Comparison of ENCODE assay signal across 10 mouse cellular contexts in the genomic region with DNA sequence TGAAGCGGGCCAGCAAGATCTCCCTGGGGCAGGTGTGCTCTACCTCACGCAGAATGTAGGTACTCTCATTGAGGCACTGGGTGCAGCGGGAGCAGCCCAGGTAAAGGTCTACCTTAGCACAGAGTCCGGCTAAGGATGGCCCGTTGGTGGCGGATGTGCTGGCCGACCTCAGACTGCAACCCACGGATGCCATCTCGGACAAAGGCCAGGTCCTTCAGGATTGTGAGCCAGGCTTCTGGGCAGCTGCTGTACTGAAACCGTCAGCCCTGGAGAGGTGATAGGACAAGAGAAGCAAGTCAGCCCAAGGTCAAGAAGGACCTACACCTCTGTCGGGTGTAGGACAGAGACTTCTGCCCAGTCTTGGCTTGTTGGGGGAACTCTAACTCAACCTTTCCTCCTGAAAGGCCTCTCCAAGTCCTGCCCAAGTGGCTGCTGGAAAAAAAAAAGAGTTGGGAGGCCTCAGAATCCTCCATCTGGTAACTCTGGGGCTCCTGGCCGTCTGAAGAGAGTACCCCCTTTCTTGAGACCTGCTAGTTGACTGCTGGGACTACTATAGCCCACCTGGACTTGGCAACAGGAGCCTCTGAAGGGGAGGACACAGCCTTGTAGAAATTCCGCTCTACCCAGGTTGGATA. TPM values are rescaled to one million over a fixed set of nuclear protein-coding genes. Genes with fewer than 3 reads are reported as not detected.
DNase-seq lines count a peak whose midpoint lies in the region; ATAC-seq and TF ChIP-seq lines count a peak whose summit lies in the region.
"Had no signal": no experiment of that assay in that cellular context is flagged by ENCODE, and none has a peak within 500 bp of the region (broad histone marks: within the 10 kb centered on the region; RNA-seq: fewer than 3 reads in every experiment).

No protein-coding gene starts in this region.

- H3K27me3 ChIP-seq in hindbrain, embryonic 12.5 days, result no peaks in the 10 kb centered on the region
- H3K27me3 ChIP-seq in hindbrain, embryonic 13.5 days, result 0 out of 2 replicates have a peak, but pooled peaks cover 7% of the 10 kb centered on the region
- no peaks in the 10 kb centered on the region for H3K27me3 ChIP-seq in limb, embryonic 12.5 days
- no peaks in the 10 kb centered on the region for H3K27me3 ChIP-seq in stomach, postnatal 0 days (ENCODE audit: control insufficient read depth, insufficient read depth, low read length)

- H3K27ac ChIP-seq in hindbrain, embryonic 12.5 days, result no peak overlapping the region
- no peak overlapping the region for H3K27ac ChIP-seq in hindbrain, embryonic 13.5 days
- H3K27ac ChIP-seq in limb, embryonic 12.5 days, result no peak overlapping the region
- H3K27ac ChIP-seq in stomach, postnatal 0 days (replicated peaks), result no peak overlapping the region; the same call in 1 of the 2 replicates

- H3K9me3 ChIP-seq in hindbrain, embryonic 12.5 days (replicated peaks), result no peaks in the 10 kb centered on the region
- no peaks in the 10 kb centered on the region for H3K9me3 ChIP-seq in hindbrain, embryonic 13.5 days
- no peaks in the 10 kb centered on the region for H3K9me3 ChIP-seq in limb, embryonic 12.5 days
- no peaks in the 10 kb centered on the region for H3K9me3 ChIP-seq in stomach, postnatal 0 days (ENCODE audit: control insufficient read depth, low read length)

- 91% methylated on average over 13 of the region's 13 CpGs for WGBS in hindbrain, embryonic 12.5 days
- 93% methylated on average over 13 of the region's 13 CpGs for WGBS in hindbrain, embryonic 13.5 days
- WGBS in limb, embryonic 12.5 days, result 91% methylated on average over 13 of the region's 13 CpGs
- WGBS in stomach, postnatal 0 days, result 86% methylated on average over 13 of the region's 13 CpGs

- TF ChIP-seq CTCF in stomach, postnatal 0 days (IDR thresholded peaks at IDR 0.05; ENCODE audit: low read depth), result no peak

- DNase-seq in urinary bladder, adult 2 months (ENCODE audit: low spot score), result peak; percentile 19
- DNase-seq in urinary bladder, adult 18-20 months (ENCODE audit: low spot score in 2 of 2), result no peak
- DNase-seq in stomach, postnatal 0 days (ENCODE audit: low spot score), result no peak
- DNase-seq in layer of hippocampus, adult 9-11 months, result no peak
- DNase-seq in layer of hippocampus, postnatal 14 days (ENCODE audit: low spot score in 2 of 2), result no peak
- DNase-seq: thymus, adult 18-20 months had no signal

- no peak for TF ChIP-seq EP300 in stomach, postnatal 0 days (optimal IDR thresholded peaks at IDR 0.05)

- no peak overlapping the region for H3K9ac ChIP-seq in hindbrain, embryonic 12.5 days
- no peak overlapping the region for H3K9ac ChIP-seq in hindbrain, embryonic 13.5 days
- peak overlapping the region; percentile 50; the same call in 1 of the 2 replicates for H3K9ac ChIP-seq in limb, embryonic 12.5 days (replicated peaks)
- H3K9ac ChIP-seq in stomach, postnatal 0 days (ENCODE audit: low read length), result peak overlapping the region; percentile 72

- H3K4me3 ChIP-seq in hindbrain, embryonic 12.5 days, result no peak overlapping the region
- H3K4me3 ChIP-seq in hindbrain, embryonic 13.5 days, result no peak overlapping the region
- H3K4me3 ChIP-seq in limb, embryonic 12.5 days (replicated peaks), result peak overlapping the region; percentile 48
- H3K4me3 ChIP-seq in stomach, postnatal 0 days (ENCODE audit: low read depth, low read length), result peak overlapping the region; percentile 63

- ATAC-seq in hindbrain, embryonic 12.5 days (ENCODE audit: low FRiP score), result no peak
- ATAC-seq in hindbrain, embryonic 13.5 days (ENCODE audit: low FRiP score), result no peak
- no peak for ATAC-seq in limb, embryonic 12.5 days (ENCODE audit: insufficient number of reproducible peaks, insufficient read depth, low FRiP score, low TSS enrichment, low read depth)
- ATAC-seq in stomach, postnatal 0 days (ENCODE audit: low FRiP score, low TSS enrichment), result no peak

- H3K4me1 ChIP-seq in hindbrain, embryonic 12.5 days, result 0 out of 2 replicates have a peak, but pooled peaks cover 4% of the 10 kb centered on the region
- H3K4me1 ChIP-seq in hindbrain, embryonic 13.5 days (replicated peaks), result 0 out of 2 replicates have a peak, but pooled peaks cover 5% of the 10 kb centered on the region
- H3K4me1 ChIP-seq in limb, embryonic 12.5 days (replicated peaks), result peaks cover 14% of the 10 kb centered on the region
- no peaks in the 10 kb centered on the region; the same call in 1 of the 2 replicates for H3K4me1 ChIP-seq in stomach, postnatal 0 days (replicated peaks; ENCODE audit: control insufficient read depth, insufficient read depth)

- peak overlapping the region; percentile 47; the same call in 1 of the 2 replicates for H3K4me2 ChIP-seq in hindbrain, embryonic 12.5 days (replicated peaks)
- H3K4me2 ChIP-seq in hindbrain, embryonic 13.5 days, result no peak overlapping the region
- peak overlapping the region; percentile 73 for H3K4me2 ChIP-seq in limb, embryonic 12.5 days
- H3K4me2 ChIP-seq in stomach, postnatal 0 days (replicated peaks; ENCODE audit: low read depth), result peak overlapping the region; percentile 66

- H3K36me3 ChIP-seq in hindbrain, embryonic 12.5 days, result no peaks in the 10 kb centered on the region
- H3K36me3 ChIP-seq in hindbrain, embryonic 13.5 days, result no peaks in the 10 kb centered on the region
- 0 out of 2 replicates have a peak, but pooled peaks cover 2% of the 10 kb centered on the region for H3K36me3 ChIP-seq in limb, embryonic 12.5 days
- peaks cover 5% of the 10 kb centered on the region for H3K36me3 ChIP-seq in stomach, postnatal 0 days (ENCODE audit: control insufficient read depth, insufficient read depth, low read length)

RNA-seq across cellular contexts. Expression of a gene that starts 0.9 kb away (rescaled TPM):
- 0.81 and 0.87 TPM in 2 replicates for polyA plus RNA-seq in hindbrain, embryonic 12.5 days (2016; fragmentation: Nextera tagmentation; extraction: Ambion mirVana)
- polyA plus RNA-seq in hindbrain, embryonic 13.5 days (2015; fragmentation: Nextera tagmentation; extraction: Ambion mirVana), result 0.38 and 0.48 TPM in 2 replicates
- polyA plus RNA-seq in urinary bladder, adult 2 months (2012; rRNA removed), result 10.9 and 11.4 TPM in 2 replicates
- polyA plus RNA-seq in limb, embryonic 12.5 days (2016; fragmentation: Nextera tagmentation; extraction: Ambion mirVana), result 1.3 and 1.4 TPM in 2 replicates
- polyA plus RNA-seq in stomach, postnatal 0 days (2015; fragmentation: Nextera tagmentation; extraction: Ambion mirVana), result 1.6 and 1.7 TPM in 2 replicates
- 1 to 10 TPM; 2.1 TPM for total RNA-seq in layer of hippocampus, postnatal 14 days (2021)

RNA-seq across cellular contexts. Expression of a gene that starts 21.1 kb away (rescaled TPM):
- polyA plus RNA-seq in hindbrain, embryonic 12.5 days (2016; fragmentation: Nextera tagmentation; extraction: Ambion mirVana), result 0.15 TPM in 1 of 2 replicates, not detected in the other
- 0.19 TPM in 1 of 2 replicates, not detected in the other for polyA plus RNA-seq in hindbrain, embryonic 13.5 days (2015; fragmentation: Nextera tagmentation; extraction: Ambion mirVana)
- polyA plus RNA-seq in urinary bladder, adult 2 months (2012; rRNA removed), result 0.23 and 0.27 TPM in 2 replicates
- polyA plus RNA-seq in limb, embryonic 12.5 days (2016; fragmentation: Nextera tagmentation; extraction: Ambion mirVana), result 0.41 and 0.59 TPM in 2 replicates
- 0.36 and 0.45 TPM in 2 replicates for polyA plus RNA-seq in stomach, postnatal 0 days (2015; fragmentation: Nextera tagmentation; extraction: Ambion mirVana)
- total RNA-seq in layer of hippocampus, postnatal 14 days (2021), result not detected
- total RNA-seq: ES-E14 had no signal

RNA-seq across cellular contexts. Expression of a gene that starts 27.9 kb away (rescaled TPM):
- 0.08 TPM in 1 of 2 replicates, not detected in the other for polyA plus RNA-seq in hindbrain, embryonic 12.5 days (2016; fragmentation: Nextera tagmentation; extraction: Ambion mirVana)
- polyA plus RNA-seq in hindbrain, embryonic 13.5 days (2015; fragmentation: Nextera tagmentation; extraction: Ambion mirVana), result 0.19 and 0.25 TPM in 2 replicates
- polyA plus RNA-seq in urinary bladder, adult 2 months (2012; rRNA removed), result 0.49 and 0.51 TPM in 2 replicates
- 0.25 and 0.45 TPM in 2 replicates for polyA plus RNA-seq in limb, embryonic 12.5 days (2016; fragmentation: Nextera tagmentation; extraction: Ambion mirVana)
- 1.7 and 1.8 TPM in 2 replicates for polyA plus RNA-seq in stomach, postnatal 0 days (2015; fragmentation: Nextera tagmentation; extraction: Ambion mirVana)
- total RNA-seq in layer of hippocampus, postnatal 14 days (2021), result under 1 TPM; 0.14 to 0.41 TPM

RNA-seq across cellular contexts. Expression of a gene that starts 38.3 kb away (rescaled TPM):
- polyA plus RNA-seq in hindbrain, embryonic 12.5 days (2016; fragmentation: Nextera tagmentation; extraction: Ambion mirVana), result not detected in 2 replicates
- not detected in 2 replicates for polyA plus RNA-seq in hindbrain, embryonic 13.5 days (2015; fragmentation: Nextera tagmentation; extraction: Ambion mirVana)
- 0.04 and 0.07 TPM in 2 replicates for polyA plus RNA-seq in urinary bladder, adult 2 months (2012; rRNA removed)
- not detected in 2 replicates for polyA plus RNA-seq in limb, embryonic 12.5 days (2016; fragmentation: Nextera tagmentation; extraction: Ambion mirVana)
- 5.8 and 5.9 TPM in 2 replicates for polyA plus RNA-seq in stomach, postnatal 0 days (2015; fragmentation: Nextera tagmentation; extraction: Ambion mirVana)
- not detected for total RNA-seq in layer of hippocampus, postnatal 14 days (2021)

RNA-seq across cellular contexts. Expression of a gene that starts 46.9 kb away (rescaled TPM):
- polyA plus RNA-seq in hindbrain, embryonic 12.5 days (2016; fragmentation: Nextera tagmentation; extraction: Ambion mirVana), result 21.9 and 22.5 TPM in 2 replicates
- polyA plus RNA-seq in hindbrain, embryonic 13.5 days (2015; fragmentation: Nextera tagmentation; extraction: Ambion mirVana), result 17.2 and 17.8 TPM in 2 replicates
- polyA plus RNA-seq in urinary bladder, adult 2 months (2012; rRNA removed), result 18.1 and 21.0 TPM in 2 replicates
- 21.0 and 22.5 TPM in 2 replicates for polyA plus RNA-seq in limb, embryonic 12.5 days (2016; fragmentation: Nextera tagmentation; extraction: Ambion mirVana)
- polyA plus RNA-seq in stomach, postnatal 0 days (2015; fragmentation: Nextera tagmentation; extraction: Ambion mirVana), result 4.9 and 5.5 TPM in 2 replicates
- total RNA-seq in layer of hippocampus, postnatal 14 days (2021), result 10 to 100 TPM; 16.3 to 20.1 TPM

Comparison
In these comparisons a context has a peak if more than half of its experiments do, and no peak if none do; other contexts are left out.
1. H3K4me3 ChIP-seq: peak in limb, embryonic 12.5 days (single experiment) and stomach, postnatal 0 days (single experiment); none in hindbrain, embryonic 12.5 days (single experiment) and hindbrain, embryonic 13.5 days (single experiment).
2. H3K9ac ChIP-seq: peak in limb, embryonic 12.5 days (single experiment) and stomach, postnatal 0 days (single experiment); none in hindbrain, embryonic 12.5 days (single experiment) and hindbrain, embryonic 13.5 days (single experiment).